Mouse (Mus musculus) ovary, adult 10 weeks (tissue): ENCODE data around the gene Hkdc1. TPM values are rescaled to one million over a fixed set of nuclear protein-coding genes. Genes with fewer than 3 reads are reported as not detected.

ENCODE experiments used
- polyA plus RNA-seq: library from polyadenylated mRNA; stranded (reverse); fragments of 350-450 nt; fragmentation: Illumina TruSeq; extraction: RNeasy Lipid Tissue Mini Kit (QIAGEN cat#74804); gene quantifications from one replicate; pipeline ENCODE4 v1.2.3, GENCODE M21; 2014

The Hkdc1 gene
- polyA plus RNA-seq, result not detected

DNA sequence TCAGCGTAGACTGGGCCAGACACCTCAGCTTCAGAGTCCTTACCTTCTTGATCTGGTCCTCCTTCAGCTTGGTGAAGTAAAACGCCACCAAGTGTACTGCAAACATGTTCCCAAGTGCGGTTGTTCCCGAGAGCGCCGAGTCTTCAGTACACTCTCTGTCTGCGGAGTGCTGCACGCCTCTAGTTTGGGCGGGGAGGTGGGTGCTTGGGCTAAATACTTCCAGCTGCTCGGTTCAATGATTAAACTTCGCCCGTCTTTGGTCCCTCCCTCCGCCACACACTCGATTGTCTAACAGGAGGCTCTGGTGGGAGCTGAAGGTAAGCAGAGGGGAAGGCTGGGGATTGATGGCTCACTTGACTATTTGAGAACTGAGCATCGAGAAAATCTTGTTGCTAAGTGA lies at the start of gene Hkdc1:
Gene Hkdc1 (minus strand): TSS at position 237 of the 400 bp plus-strand sequence.

DNA sequence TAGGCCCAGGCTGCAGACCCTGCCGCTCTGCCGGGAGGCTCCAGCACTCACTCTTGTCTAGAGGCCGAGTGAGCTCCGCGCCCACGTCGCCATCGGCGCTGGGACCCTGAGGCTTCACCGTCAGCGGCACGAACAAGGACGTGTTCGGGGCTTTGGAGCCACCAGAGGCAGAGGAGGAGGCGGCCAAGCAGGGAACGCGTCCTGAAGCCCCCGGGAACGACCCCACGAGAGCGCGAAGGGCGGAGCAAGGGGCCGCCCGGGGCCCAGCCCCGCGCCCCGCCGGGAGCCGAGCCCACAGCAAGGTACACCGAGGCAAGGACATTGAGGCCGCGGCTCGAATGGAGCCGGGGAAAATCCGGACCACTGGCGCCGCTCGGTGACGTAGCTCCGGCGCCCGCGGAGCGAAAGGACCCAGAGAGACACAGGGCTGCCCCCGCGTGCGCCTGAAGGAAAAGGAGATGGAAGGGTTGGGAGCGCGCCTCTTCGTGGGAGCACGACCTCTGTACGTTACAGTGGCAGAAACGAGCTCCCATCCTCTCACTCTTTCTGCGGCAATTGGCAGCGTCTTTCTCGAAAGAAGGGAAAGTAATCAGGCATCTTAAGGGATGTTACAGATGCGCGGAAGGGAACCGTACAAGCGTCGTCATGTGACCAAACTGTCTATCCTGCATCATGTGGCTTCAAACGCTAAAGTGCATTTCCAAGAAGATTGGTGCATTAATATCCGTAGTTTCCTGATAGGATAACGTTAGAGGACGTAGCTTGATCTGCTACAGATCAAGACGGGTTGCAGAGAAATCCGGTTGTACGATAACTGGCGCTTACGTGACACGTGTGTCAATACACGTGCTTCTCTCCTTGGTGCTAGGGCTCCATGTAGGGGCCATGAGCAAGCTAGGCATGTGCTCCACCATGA lies 27.3 kb upstream of the Hkdc1 start, which contains the start of the genes 4930507D05Rik and Supv3l1:
Gene 4930507D05Rik (plus strand): TSS at position 126 of the 916 bp plus-strand sequence.
Gene Supv3l1 (minus strand): TSS at position 375 of the 916 bp plus-strand sequence.

DNA sequence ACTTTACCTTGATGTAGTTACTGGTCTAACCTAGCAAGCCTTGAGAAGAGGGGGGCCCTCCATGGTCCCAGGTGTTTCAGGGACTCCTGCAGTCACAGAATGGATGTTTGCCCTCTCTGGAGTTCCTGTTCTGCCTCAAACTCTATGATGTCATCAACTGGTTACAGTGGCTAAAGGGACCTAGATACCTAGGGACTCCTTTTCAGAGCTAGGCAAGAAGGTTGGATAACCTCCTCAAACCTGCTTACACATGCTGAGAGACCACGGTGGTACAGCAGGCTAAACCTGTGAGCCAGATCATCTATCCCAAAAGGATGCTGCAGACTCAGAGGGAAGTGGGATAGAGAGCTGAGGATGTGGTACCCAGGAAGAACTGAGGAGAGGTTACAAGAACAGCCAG lies 42.5 kb downstream of the Hkdc1 start, which contains the start of gene Hk1:
Gene Hk1 (minus strand): TSS at position 101 of the 400 bp plus-strand sequence.

Other genes starting within 250 kb of the Hkdc1 start
- 11.9 TPM for gene Tspan15, start 191.2 kb downstream of the Hkdc1 start, polyA plus RNA-seq
- not detected for gene Tacr2, start 170.1 kb downstream of the Hkdc1 start, polyA plus RNA-seq
- gene Hk1, start 42.6 kb downstream of the Hkdc1 start, polyA plus RNA-seq, result 5.1 TPM
- gene 4930507D05Rik, start 27.0 kb upstream of the Hkdc1 start, polyA plus RNA-seq, result not detected
- 20.8 TPM for gene Supv3l1, start 27.2 kb upstream of the Hkdc1 start, polyA plus RNA-seq
- 232 TPM for gene Vps26a, start 64.3 kb upstream of the Hkdc1 start, polyA plus RNA-seq
- 132 TPM for gene Srgn, start 105.0 kb upstream of the Hkdc1 start, polyA plus RNA-seq
- gene Kif1bp, start 156.0 kb upstream of the Hkdc1 start, polyA plus RNA-seq, result 30.3 TPM
- gene Ddx21, start 179.8 kb upstream of the Hkdc1 start, polyA plus RNA-seq, result 100 TPM
- 241 TPM for gene Ddx50, start 228.7 kb upstream of the Hkdc1 start, polyA plus RNA-seq